Mouse (Mus musculus): ENCODE results near the gene Lrrc75b. TPM values are rescaled to one million over a fixed set of nuclear protein-coding genes. Genes with fewer than 3 reads are reported as not detected.

Gene Lrrc75b
- polyA plus RNA-seq, 1 experiment from 2014 or later = 0.93 TPM

DNA sequence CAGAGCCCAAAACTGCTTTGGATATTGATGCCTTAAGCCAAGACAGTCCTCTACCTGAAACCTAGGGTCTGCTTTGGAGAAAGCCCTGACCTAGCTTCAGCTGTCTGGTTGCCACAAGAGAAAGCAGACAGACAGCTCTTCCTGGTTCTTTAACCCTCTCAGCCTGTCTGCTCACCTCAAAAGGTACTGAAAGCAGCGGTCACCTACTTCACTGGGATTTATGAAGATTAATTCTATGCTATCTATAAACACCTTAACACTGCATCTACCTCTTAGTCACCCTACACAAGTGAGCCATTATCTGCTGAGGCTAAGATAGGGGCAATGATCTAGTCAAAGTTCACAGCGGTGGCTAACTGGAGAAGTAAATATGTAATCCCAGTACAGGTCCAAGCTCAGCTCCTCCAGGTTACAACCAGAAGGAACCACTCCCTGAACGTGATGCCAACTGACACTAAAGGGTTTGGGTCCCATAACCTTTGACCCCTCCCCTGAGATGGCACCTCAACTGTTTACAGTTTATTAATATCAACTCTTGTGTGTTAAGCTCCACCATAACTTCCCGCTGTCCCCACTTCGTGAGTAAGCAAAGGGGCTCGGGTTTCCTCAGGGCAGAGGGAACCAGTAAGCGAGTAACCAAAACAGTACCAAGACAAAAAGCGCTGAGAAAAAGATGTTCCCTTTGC, 43.9 kb downstream of the Lrrc75b start:
- peak overlapping the region; percentile 89 for H3K9ac ChIP-seq (ENCODE audit: low read length)
- peak overlapping the region; percentile 85 for H3K4me3 ChIP-seq (ENCODE audit: low read depth, low read length)
- no peak for ATAC-seq (ENCODE audit: low FRiP score, low TSS enrichment)
- no peaks in the 10 kb centered on the region; the same call in 1 of the 2 replicates for H3K4me1 ChIP-seq (replicated peaks; ENCODE audit: control insufficient read depth, insufficient read depth)
- no peaks in the 10 kb centered on the region for H3K9me3 ChIP-seq (ENCODE audit: control insufficient read depth, low read length)
- H3K36me3 ChIP-seq (ENCODE audit: control insufficient read depth, insufficient read depth, low read length) = peaks cover 9% of the 10 kb centered on the region
- DNase-seq (ENCODE audit: low spot score) = no peak
- WGBS = 22% methylated on average over 8 of the region's 8 CpGs
- H3K4me2 ChIP-seq (replicated peaks; ENCODE audit: low read depth) = peak overlapping the region; percentile 90
- H3K27ac ChIP-seq (replicated peaks) = peak overlapping the region; percentile 99
- H3K27me3 ChIP-seq (ENCODE audit: control insufficient read depth, insufficient read depth, low read length) = no peaks in the 10 kb centered on the region
- TF ChIP-seq EP300 (optimal IDR thresholded peaks at IDR 0.05) = no peak
- TF ChIP-seq CTCF (IDR thresholded peaks at IDR 0.05; ENCODE audit: low read depth) = no peak

DNA sequence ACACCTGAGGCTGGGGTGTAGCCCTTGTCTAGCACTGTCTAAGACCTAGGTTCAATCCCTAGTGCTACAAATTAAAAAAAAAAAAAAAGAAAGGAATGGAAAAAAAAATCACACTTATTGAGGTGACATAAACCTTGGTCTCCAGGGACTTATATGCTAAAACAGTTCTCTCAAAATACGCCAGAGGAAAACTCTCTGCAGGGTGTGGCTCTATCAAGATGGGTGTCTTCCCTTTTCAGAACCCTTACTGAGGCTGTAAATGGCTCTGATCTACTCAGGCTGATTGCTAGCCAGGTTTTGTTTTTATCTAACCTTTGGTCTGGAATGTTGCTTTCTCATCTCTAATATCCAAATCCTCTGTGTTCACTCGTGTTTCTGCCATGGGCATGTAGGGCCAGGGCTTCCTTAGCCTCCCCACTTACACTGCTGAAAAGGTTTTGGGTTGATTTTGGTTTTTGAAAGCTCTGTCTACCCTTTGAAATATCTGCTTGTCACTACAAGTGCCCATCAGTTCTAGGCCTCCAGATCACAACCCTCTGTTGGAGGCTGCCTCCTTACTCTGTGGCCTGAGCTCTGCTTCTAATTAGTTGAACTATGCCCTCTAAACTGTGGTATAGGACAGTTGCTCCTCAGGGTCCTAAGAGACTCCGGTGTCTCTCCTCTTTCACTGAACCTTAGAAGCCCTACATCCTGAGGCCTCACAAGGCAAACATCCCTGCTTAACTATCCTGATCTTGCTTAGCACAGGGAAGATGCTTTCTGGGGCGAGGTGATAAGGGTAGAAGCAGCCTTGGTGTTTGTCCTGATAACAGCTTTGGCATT, 44.7 kb downstream of the Lrrc75b start:
- H3K9me3 ChIP-seq (ENCODE audit: control insufficient read depth, low read length) = no peaks in the 10 kb centered on the region
- H3K4me2 ChIP-seq (replicated peaks; ENCODE audit: low read depth) = peak overlapping the region; percentile 90
- no peak for DNase-seq (ENCODE audit: low spot score)
- H3K27ac ChIP-seq (replicated peaks) = no peak overlapping the region
- peaks cover 11% of the 10 kb centered on the region for H3K36me3 ChIP-seq (ENCODE audit: control insufficient read depth, insufficient read depth, low read length)
- TF ChIP-seq CTCF (IDR thresholded peaks at IDR 0.05; ENCODE audit: low read depth) (no peak), EP300 (optimal IDR thresholded peaks at IDR 0.05) (no peak)
- H3K9ac ChIP-seq (ENCODE audit: low read length) = peak overlapping the region; percentile 89; the same call in 1 of the 2 replicates
- H3K27me3 ChIP-seq (ENCODE audit: control insufficient read depth, insufficient read depth, low read length) = no peaks in the 10 kb centered on the region
- H3K4me3 ChIP-seq (ENCODE audit: low read depth, low read length) = no peak overlapping the region
- ATAC-seq (ENCODE audit: low FRiP score, low TSS enrichment) = no peak
- WGBS = 74% methylated on average over 4 of the region's 4 CpGs
- no peaks in the 10 kb centered on the region; the same call in 1 of the 2 replicates for H3K4me1 ChIP-seq (replicated peaks; ENCODE audit: control insufficient read depth, insufficient read depth)

DNA sequence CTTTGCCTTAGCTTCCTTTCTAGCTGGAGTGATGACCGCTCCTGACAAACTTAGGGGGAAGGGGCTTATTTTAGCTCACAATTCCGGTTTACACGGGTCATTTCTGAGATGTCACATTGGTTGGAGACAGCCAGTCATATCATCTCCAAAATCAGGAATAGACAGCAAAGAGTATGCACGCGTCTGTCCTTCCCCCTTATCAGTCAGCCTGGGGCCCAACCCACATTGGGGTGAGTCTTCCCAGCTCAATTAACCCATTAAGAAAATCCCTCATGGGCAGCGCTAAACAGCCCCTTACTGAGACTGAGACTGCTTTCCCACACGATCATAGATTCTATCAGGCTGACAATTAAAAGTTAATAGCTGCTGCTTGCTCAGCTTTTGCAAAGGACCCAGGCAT, 45.8 kb downstream of the Lrrc75b start:
- Histone ChIP-seq H3K9ac (ENCODE audit: low read length) (no peak overlapping the region), H3K9me3 (ENCODE audit: control insufficient read depth, low read length) (no peaks in the 10 kb centered on the region), H3K27me3 (ENCODE audit: control insufficient read depth, insufficient read depth, low read length) (no peaks in the 10 kb centered on the region), H3K4me3 (ENCODE audit: low read depth, low read length) (no peak overlapping the region), H3K4me1 (replicated peaks; ENCODE audit: control insufficient read depth, insufficient read depth) (no peaks in the 10 kb centered on the region; the same call in 1 of the 2 replicates), H3K4me2 (replicated peaks; ENCODE audit: low read depth) (no peak overlapping the region), H3K27ac (replicated peaks) (no peak overlapping the region), H3K36me3 (ENCODE audit: control insufficient read depth, insufficient read depth, low read length) (peaks cover 18% of the 10 kb centered on the region)
- DNase-seq (ENCODE audit: low spot score) (no peak), ATAC-seq (ENCODE audit: low FRiP score, low TSS enrichment) (no peak)
- 67% methylated on average over 7 of the region's 7 CpGs for WGBS
- TF ChIP-seq CTCF (IDR thresholded peaks at IDR 0.05; ENCODE audit: low read depth) (no peak), EP300 (optimal IDR thresholded peaks at IDR 0.05) (no peak)

DNA sequence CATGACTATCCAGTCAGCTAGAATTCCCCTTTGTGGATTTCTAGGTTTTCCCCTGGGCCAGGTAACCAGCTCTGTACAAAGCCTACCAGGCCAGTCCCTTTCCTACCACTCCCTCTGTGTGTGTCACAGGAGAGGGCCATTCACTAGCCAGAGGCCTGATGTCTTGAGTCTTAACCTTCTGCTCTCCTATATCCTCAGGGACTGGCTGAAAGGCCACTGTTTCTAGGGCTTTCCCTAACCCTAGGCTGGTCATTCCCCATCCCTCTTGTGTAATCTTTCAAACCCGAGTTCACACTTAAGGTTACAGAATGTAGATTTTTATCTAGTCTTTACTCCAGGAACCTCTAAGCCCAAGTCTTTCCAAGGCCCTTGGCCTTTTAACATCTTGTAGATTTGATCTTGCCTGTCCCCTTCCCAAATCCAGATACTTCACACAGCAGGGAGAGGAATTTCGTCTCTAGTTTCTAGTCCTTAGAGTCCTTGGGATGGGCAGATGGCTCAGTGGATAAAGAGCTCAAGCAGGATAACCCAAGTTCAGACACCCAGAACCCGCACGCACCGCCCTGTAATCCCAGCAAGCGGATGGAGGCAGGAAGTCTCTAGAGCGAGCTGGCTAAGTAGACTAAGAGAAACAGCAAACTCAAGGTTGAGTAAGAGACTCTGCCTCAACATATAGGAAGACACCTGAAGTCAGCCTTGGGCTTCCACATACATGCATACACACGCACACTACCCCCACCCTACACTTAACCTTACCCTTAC, 46.6 kb downstream of the Lrrc75b start:
- H3K4me1 ChIP-seq (replicated peaks; ENCODE audit: control insufficient read depth, insufficient read depth) = no peaks in the 10 kb centered on the region; the same call in 1 of the 2 replicates
- 88% methylated on average over 8 of the region's 8 CpGs for WGBS
- no peaks in the 10 kb centered on the region for H3K9me3 ChIP-seq (ENCODE audit: control insufficient read depth, low read length)
- no peak overlapping the region for H3K4me3 ChIP-seq (ENCODE audit: low read depth, low read length)
- no peak overlapping the region for H3K9ac ChIP-seq (ENCODE audit: low read length)
- no peak overlapping the region for H3K27ac ChIP-seq (replicated peaks)
- H3K36me3 ChIP-seq (ENCODE audit: control insufficient read depth, insufficient read depth, low read length) = peaks cover 26% of the 10 kb centered on the region
- H3K27me3 ChIP-seq (ENCODE audit: control insufficient read depth, insufficient read depth, low read length) = no peaks in the 10 kb centered on the region
- DNase-seq (ENCODE audit: low spot score) = no peak
- H3K4me2 ChIP-seq (replicated peaks; ENCODE audit: low read depth) = no peak overlapping the region
- TF ChIP-seq EP300 (optimal IDR thresholded peaks at IDR 0.05) = no peak
- TF ChIP-seq CTCF (IDR thresholded peaks at IDR 0.05; ENCODE audit: low read depth) = no peak
- ATAC-seq (ENCODE audit: low FRiP score, low TSS enrichment) = no peak

DNA sequence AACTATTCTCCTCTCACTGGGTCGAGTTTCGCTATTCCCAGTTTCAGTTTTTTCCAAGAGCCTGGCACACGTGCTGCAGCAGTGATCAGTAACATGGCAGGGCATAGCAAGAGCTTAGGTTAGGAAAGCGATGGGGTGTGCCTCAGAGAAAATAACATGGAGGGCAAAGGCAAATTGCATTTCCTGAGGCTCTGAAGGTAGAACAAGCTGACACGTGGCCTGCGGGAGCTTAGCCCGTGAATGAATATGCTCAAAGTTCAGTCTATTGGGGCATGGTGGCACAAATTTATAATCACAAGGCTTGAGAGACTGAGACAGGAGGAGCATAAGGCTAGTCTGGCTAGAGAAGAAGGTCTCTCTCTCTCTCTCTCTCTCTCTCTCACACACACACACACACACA, 47.3 kb downstream of the Lrrc75b start:
- TF ChIP-seq CTCF (IDR thresholded peaks at IDR 0.05; ENCODE audit: low read depth) (no peak), EP300 (optimal IDR thresholded peaks at IDR 0.05) (no peak)
- no peak for ATAC-seq (ENCODE audit: low FRiP score, low TSS enrichment)
- H3K4me2 ChIP-seq (replicated peaks; ENCODE audit: low read depth) = no peak overlapping the region
- no peaks in the 10 kb centered on the region for H3K9me3 ChIP-seq (ENCODE audit: control insufficient read depth, low read length)
- H3K4me3 ChIP-seq (ENCODE audit: low read depth, low read length) = no peak overlapping the region
- peaks cover 30% of the 10 kb centered on the region for H3K36me3 ChIP-seq (ENCODE audit: control insufficient read depth, insufficient read depth, low read length)
- H3K4me1 ChIP-seq (replicated peaks; ENCODE audit: control insufficient read depth, insufficient read depth) = no peaks in the 10 kb centered on the region; the same call in 1 of the 2 replicates
- no peaks in the 10 kb centered on the region for H3K27me3 ChIP-seq (ENCODE audit: control insufficient read depth, insufficient read depth, low read length)
- WGBS = 85% methylated on average over 7 of the region's 7 CpGs
- no peak overlapping the region for H3K27ac ChIP-seq (replicated peaks)
- DNase-seq (ENCODE audit: low spot score) = no peak
- H3K9ac ChIP-seq (ENCODE audit: low read length) = no peak overlapping the region
